Mouse (Mus musculus): ENCODE results near the gene Adgrd1. TPM values are rescaled to one million over a fixed set of nuclear protein-coding genes. Genes with fewer than 3 reads are reported as not detected.

Gene Adgrd1
- 1.0 and 1.1 TPM in 2 replicates for polyA plus RNA-seq (2021; fragmentation: Nextera tagmentation)
- long read RNA-seq, experiment 1, partial matches to known transcripts, result 0 of 1 reads
- long read RNA-seq, experiment 1, other reads (novel, unspliced or antisense), result 0 of 1 reads
- long read RNA-seq, experiment 2, partial matches to known transcripts, result 1 of 3 reads
- long read RNA-seq, experiment 2, other reads (novel, unspliced or antisense), result 2 of 3 reads

GRCm38 (mm10) chr5:129096511-129096910, at the start of gene Adgrd1:
Gene Adgrd1 (plus strand): TSS chr5:129096750.

Other genes starting within 250 kb of the Adgrd1 start
- 3.3 and 3.8 TPM in 2 replicates for gene Rimbp2, start 143.3 kb upstream of the Adgrd1 start, polyA plus RNA-seq (2021; fragmentation: Nextera tagmentation)
- gene Stx2, start 88.2 kb upstream of the Adgrd1 start, polyA plus RNA-seq (2021; fragmentation: Nextera tagmentation), result 2.8 and 3.1 TPM in 2 replicates
- 282 and 291 TPM in 2 replicates for gene Ran, start 76.7 kb upstream of the Adgrd1 start, polyA plus RNA-seq (2021; fragmentation: Nextera tagmentation)